Mouse (Mus musculus): ENCODE results near the gene Gm45837. TPM values are rescaled to one million over a fixed set of nuclear protein-coding genes. Genes with fewer than 3 reads are reported as not detected.

Gm45837 gene
- polyA plus RNA-seq, 1 experiment from 2014 or later = 3.2 TPM

GRCm38 (mm10) chr7:101450422-101451401, 40.0 kb downstream of the Gm45837 start:
- Histone ChIP-seq H3K9ac (peak overlapping the region; percentile 58), H3K27me3 (peaks cover 51% of the 10 kb centered on the region)
- WGBS = under 1% methylated on average over 53 of the region's 68 CpGs

GRCm38 (mm10) chr7:101452669-101453068, 42.0 kb downstream of the Gm45837 start:
- no peaks in the 10 kb centered on the region for H3K9me3 ChIP-seq
- H3K4me2 ChIP-seq (replicated peaks) = peak overlapping the region; percentile 99; the same call in 1 of the 2 replicates
- no peak overlapping the region for H3K4me3 ChIP-seq

More at GRCm38 (mm10) chr7:101450422-101451401, 40.0 kb downstream of the Gm45837 start:
- no peak overlapping the region for H3K27ac ChIP-seq
- peak overlapping the region; percentile 99 for H3K4me2 ChIP-seq (replicated peaks)
- no peaks in the 10 kb centered on the region for H3K36me3 ChIP-seq
- peak overlapping the region; percentile 58 for H3K4me3 ChIP-seq
- no peaks in the 10 kb centered on the region for H3K9me3 ChIP-seq
- no peaks in the 10 kb centered on the region for H3K4me1 ChIP-seq
- peak; percentile 75 for ATAC-seq (ENCODE audit: low FRiP score, low read depth)

GRCm38 (mm10) chr7:101453296-101453695, 42.6 kb downstream of the Gm45837 start:
- peaks cover 56% of the 10 kb centered on the region for H3K27me3 ChIP-seq
- no peaks in the 10 kb centered on the region for H3K36me3 ChIP-seq
- no peak overlapping the region for H3K9ac ChIP-seq
- no peak overlapping the region for H3K4me3 ChIP-seq
- no peaks in the 10 kb centered on the region for H3K9me3 ChIP-seq
- H3K27ac ChIP-seq = no peak overlapping the region
- no peaks in the 10 kb centered on the region for H3K4me1 ChIP-seq
- ATAC-seq (ENCODE audit: low FRiP score, low read depth) = no peak
- 89% methylated on average over 3 of the region's 3 CpGs for WGBS
- H3K4me2 ChIP-seq (replicated peaks) = peak overlapping the region; percentile 99; the same call in 1 of the 2 replicates

More at GRCm38 (mm10) chr7:101452669-101453068, 42.0 kb downstream of the Gm45837 start:
- no peaks in the 10 kb centered on the region for H3K36me3 ChIP-seq
- no peaks in the 10 kb centered on the region for H3K4me1 ChIP-seq
- H3K27me3 ChIP-seq = peaks cover 56% of the 10 kb centered on the region
- no peak overlapping the region for H3K27ac ChIP-seq
- ATAC-seq (ENCODE audit: low FRiP score, low read depth) = no peak
- 84% methylated on average over 3 of the region's 3 CpGs for WGBS
- H3K9ac ChIP-seq = no peak overlapping the region

DNA sequence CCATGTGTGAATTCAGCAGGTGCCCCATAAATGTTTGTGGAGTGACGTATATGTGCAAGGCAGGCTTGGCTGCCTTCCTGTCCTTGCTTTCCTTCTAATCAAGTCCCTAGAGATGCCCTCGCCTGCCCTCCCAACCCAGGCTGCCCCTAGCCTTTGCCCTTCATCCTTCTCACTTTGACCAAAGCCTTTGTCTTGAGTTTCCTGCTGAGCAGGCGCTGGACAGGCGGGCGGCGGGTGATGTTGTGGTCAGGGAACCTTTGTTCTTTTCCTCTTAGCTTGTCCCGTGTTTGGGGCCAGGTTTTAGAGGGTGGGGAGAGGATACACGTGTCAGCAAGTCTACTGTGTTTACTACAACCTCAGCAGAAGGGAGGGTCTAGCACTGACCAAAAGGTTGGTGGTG, 43.0 kb downstream of the Gm45837 start:
- Histone ChIP-seq H3K4me2 (replicated peaks) (no peak overlapping the region), H3K9ac (no peak overlapping the region), H3K9me3 (no peaks in the 10 kb centered on the region), H3K4me1 (no peaks in the 10 kb centered on the region), H3K4me3 (no peak overlapping the region), H3K27me3 (peaks cover 56% of the 10 kb centered on the region), H3K36me3 (no peaks in the 10 kb centered on the region), H3K27ac (no peak overlapping the region)
- ATAC-seq (ENCODE audit: low FRiP score, low read depth) = no peak
- WGBS = 39% methylated on average over 8 of the region's 8 CpGs

DNA sequence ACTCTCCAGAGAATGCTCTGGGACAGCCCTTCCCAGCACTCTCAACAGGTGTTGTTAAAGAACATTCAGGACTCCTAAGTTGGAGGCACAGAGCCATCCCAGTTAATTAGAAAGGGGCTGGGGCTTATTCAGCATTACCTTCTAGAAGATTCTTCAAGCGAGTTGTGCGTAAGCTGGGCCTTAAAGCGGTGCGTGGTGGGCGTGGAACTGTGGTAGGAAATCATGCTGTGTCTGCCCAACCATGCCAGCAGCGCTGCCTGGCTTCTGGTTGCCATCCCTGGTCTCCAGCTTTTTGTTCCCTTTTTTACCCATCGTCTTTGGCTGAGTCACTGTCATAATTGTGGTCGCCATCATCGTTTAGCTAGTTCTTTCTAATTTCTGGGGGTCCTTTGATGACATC, 43.8 kb downstream of the Gm45837 start:
- no peaks in the 10 kb centered on the region for H3K36me3 ChIP-seq
- H3K4me1 ChIP-seq = no peaks in the 10 kb centered on the region
- no peak overlapping the region for H3K27ac ChIP-seq
- no peak for ATAC-seq (ENCODE audit: low FRiP score, low read depth)
- 85% methylated on average over 9 of the region's 9 CpGs for WGBS
- no peak overlapping the region for H3K9ac ChIP-seq
- H3K4me2 ChIP-seq (replicated peaks) = no peak overlapping the region
- peaks cover 63% of the 10 kb centered on the region for H3K27me3 ChIP-seq
- no peaks in the 10 kb centered on the region for H3K9me3 ChIP-seq
- H3K4me3 ChIP-seq = no peak overlapping the region

DNA sequence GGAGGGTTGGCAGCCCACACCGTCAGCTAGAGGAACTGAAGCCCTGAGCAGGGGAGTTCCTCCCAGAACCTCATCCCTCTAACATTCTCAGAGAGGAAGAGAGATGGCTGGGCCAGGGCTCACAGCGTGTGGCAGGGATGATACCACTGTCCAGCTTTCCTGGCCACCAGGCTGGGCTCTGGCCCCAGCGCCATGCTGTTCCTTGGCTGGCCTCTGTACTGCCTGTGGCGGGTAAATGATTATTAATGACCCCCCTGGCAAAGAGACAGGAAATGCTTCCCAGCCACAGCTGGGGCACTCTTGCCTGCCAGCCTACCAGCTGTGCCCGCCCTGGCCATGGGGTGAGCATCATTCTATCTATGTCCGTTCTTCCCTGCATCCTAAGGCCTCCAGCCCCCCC, 44.5 kb downstream of the Gm45837 start:
- 72% methylated on average over 6 of the region's 6 CpGs for WGBS
- Histone ChIP-seq H3K4me3 (no peak overlapping the region), H3K27ac (no peak overlapping the region), H3K36me3 (no peaks in the 10 kb centered on the region), H3K4me2 (replicated peaks) (no peak overlapping the region), H3K27me3 (peaks cover 59% of the 10 kb centered on the region), H3K9ac (no peak overlapping the region), H3K9me3 (no peaks in the 10 kb centered on the region), H3K4me1 (no peaks in the 10 kb centered on the region)
- ATAC-seq (ENCODE audit: low FRiP score, low read depth) = no peak

- Histone ChIP-seq H3K9me3 (no peaks in the 10 kb centered on the region), H3K27ac (no peak overlapping the region), H3K4me3 (no peak overlapping the region), H3K36me3 (no peaks in the 10 kb centered on the region), H3K4me1 (no peaks in the 10 kb centered on the region), H3K27me3 (peaks cover 51% of the 10 kb centered on the region), H3K9ac (no peak overlapping the region; the same call in 1 of the 2 replicates), H3K4me2 (replicated peaks) (no peak overlapping the region)
- ATAC-seq (ENCODE audit: low FRiP score, low read depth) = no peak
- 70% methylated on average over 4 of the region's 4 CpGs for WGBS
Measured at GRCm38 (mm10) chr7:101456318-101456717, 45.6 kb downstream of the Gm45837 start.

DNA sequence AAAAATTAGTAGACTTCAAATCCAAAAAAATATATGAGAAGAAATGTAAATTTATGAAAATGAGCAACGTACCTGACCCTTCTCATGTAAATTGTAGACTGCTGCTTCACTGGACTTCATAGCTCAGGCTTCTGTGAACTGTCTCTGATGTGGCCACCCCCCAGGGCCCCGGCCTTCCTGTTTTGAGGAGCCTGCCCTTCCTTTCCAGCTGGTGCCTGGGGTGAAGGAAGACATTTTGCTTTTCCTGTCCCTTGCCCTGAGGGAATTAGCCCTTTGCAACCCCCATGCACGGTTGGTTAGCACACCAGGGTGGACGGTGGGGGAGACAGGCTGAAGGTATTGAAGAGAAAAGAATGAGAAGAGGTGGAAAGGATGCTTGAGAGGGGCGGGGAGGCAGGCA, 46.1 kb downstream of the Gm45837 start:
- 44% methylated on average over 5 of the region's 5 CpGs for WGBS
- H3K4me3 ChIP-seq = no peak overlapping the region
- ATAC-seq (ENCODE audit: low FRiP score, low read depth) = no peak

DNA sequence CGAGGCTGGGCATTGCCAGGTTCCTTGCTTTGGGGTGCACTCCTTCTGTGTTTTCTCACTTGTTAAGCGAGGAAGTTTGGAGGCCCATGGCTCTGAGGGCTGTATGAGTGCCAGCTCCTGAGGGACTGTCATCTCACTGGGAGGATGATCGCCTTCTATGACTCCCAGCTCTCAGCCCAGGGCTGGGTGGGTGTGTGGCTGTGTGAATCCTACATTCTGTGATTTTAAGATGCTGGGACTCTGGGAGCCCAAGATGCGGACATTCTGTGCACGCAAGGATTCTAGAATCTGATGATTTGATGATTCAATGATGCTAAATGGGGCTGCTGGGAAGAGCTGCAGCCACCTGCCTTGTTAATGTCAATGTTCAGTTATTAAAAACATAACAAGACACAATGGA, 46.6 kb downstream of the Gm45837 start:
- no peak for ATAC-seq (ENCODE audit: low FRiP score, low read depth)
- Histone ChIP-seq H3K4me3 (no peak overlapping the region), H3K27ac (no peak overlapping the region), H3K9ac (no peak overlapping the region), H3K27me3 (peaks cover 41% of the 10 kb centered on the region), H3K4me1 (no peaks in the 10 kb centered on the region), H3K4me2 (replicated peaks) (no peak overlapping the region), H3K36me3 (no peaks in the 10 kb centered on the region), H3K9me3 (no peaks in the 10 kb centered on the region)
- 84% methylated on average over 5 of the region's 5 CpGs for WGBS

More for the DNA sequence above, 46.1 kb downstream of the Gm45837 start:
- Histone ChIP-seq H3K4me2 (replicated peaks) (no peak overlapping the region), H3K27me3 (peaks cover 46% of the 10 kb centered on the region), H3K4me1 (no peaks in the 10 kb centered on the region), H3K36me3 (no peaks in the 10 kb centered on the region), H3K27ac (no peak overlapping the region), H3K9ac (no peak overlapping the region), H3K9me3 (no peaks in the 10 kb centered on the region)

- H3K9ac ChIP-seq = no peak overlapping the region
- H3K9me3 ChIP-seq = no peaks in the 10 kb centered on the region
- no peaks in the 10 kb centered on the region for H3K4me1 ChIP-seq
- no peaks in the 10 kb centered on the region for H3K36me3 ChIP-seq
- peaks cover 36% of the 10 kb centered on the region for H3K27me3 ChIP-seq
- H3K4me3 ChIP-seq = no peak overlapping the region
- H3K27ac ChIP-seq = no peak overlapping the region
- ATAC-seq (ENCODE audit: low FRiP score, low read depth) = no peak
- WGBS = 68% methylated on average over 8 of the region's 8 CpGs
- no peak overlapping the region for H3K4me2 ChIP-seq (replicated peaks)
Measured at GRCm38 (mm10) chr7:101457801-101458200, 47.1 kb downstream of the Gm45837 start.

DNA sequence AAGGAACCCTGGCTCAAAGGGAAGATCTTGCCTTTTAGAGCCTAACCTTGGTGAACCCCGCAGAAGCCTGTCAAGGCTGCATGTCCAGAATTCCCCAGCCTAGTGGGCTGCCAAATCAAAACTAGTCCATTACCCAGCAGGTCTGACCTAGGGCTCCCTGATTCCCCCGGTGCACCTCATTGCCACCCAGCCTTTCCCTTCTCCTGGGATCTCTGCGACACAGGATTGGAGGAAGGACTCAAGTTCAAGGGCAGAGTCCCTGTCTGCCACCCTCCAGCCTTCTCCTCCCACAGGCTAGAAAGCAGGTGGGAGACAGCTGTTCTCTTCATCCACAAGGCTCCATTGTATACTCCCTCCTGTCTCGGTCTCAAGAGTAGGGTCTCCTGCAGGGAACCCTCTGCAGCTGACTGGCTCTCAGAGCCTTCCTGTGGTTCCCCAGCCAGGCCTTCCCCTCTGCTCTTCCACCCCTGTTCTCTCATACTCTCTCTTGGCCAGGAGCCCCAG, 47.6 kb downstream of the Gm45837 start:
- Histone ChIP-seq H3K36me3 (no peaks in the 10 kb centered on the region), H3K9me3 (no peaks in the 10 kb centered on the region), H3K9ac (no peak overlapping the region), H3K4me2 (replicated peaks) (no peak overlapping the region), H3K27ac (no peak overlapping the region), H3K4me3 (no peak overlapping the region), H3K27me3 (peaks cover 31% of the 10 kb centered on the region), H3K4me1 (no peaks in the 10 kb centered on the region)
- 71% methylated on average over 4 of the region's 4 CpGs for WGBS
- ATAC-seq (ENCODE audit: low FRiP score, low read depth) = no peak

DNA sequence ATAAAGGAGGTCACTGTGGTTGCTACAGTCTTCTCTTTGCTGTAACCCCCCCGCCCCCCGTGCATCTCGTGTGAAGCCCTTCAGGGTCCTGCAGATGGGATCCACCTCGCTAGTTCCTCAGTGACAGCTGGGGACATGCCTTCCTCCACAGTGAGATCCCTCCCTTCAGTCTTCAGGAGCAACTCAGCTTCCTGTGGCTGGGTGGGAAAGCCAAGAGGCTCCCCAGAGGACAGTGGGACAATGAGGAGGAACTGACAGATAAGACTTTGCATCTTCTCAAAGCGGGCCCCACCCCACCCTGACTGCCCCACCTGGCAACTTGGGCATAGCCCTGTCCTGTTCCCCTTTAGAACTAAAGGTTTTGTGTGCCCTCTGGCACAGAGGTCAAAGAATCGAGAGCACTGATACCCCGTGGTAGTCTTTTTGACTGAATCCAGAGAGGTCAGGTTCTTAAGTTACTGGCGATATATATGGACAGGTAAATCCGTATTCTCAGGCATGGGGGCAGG, 48.7 kb downstream of the Gm45837 start:
- no peak for ATAC-seq (ENCODE audit: low FRiP score, low read depth)
- H3K27ac ChIP-seq = no peak overlapping the region
- no peak overlapping the region for H3K4me3 ChIP-seq
- H3K4me1 ChIP-seq = no peaks in the 10 kb centered on the region
- H3K27me3 ChIP-seq = peaks cover 23% of the 10 kb centered on the region
- no peak overlapping the region for H3K9ac ChIP-seq
- H3K9me3 ChIP-seq = no peaks in the 10 kb centered on the region
- H3K36me3 ChIP-seq = no peaks in the 10 kb centered on the region
- no peak overlapping the region for H3K4me2 ChIP-seq (replicated peaks)
- WGBS = 79% methylated on average over 9 of the region's 9 CpGs

All from limb, embryonic 13.5 days (tissue).